Mouse (Mus musculus) fibroblast of lung, adult 2 months (primary cell): Measurements from ENCODE around the gene Ccdc62.

Experiments used
- DNase-seq: peaks from one replicate; pipeline ENCODE4 v3.0.0-alpha.2; 2011; ENCODE audit warnings: low read depth

Gene Ccdc62

DNA sequence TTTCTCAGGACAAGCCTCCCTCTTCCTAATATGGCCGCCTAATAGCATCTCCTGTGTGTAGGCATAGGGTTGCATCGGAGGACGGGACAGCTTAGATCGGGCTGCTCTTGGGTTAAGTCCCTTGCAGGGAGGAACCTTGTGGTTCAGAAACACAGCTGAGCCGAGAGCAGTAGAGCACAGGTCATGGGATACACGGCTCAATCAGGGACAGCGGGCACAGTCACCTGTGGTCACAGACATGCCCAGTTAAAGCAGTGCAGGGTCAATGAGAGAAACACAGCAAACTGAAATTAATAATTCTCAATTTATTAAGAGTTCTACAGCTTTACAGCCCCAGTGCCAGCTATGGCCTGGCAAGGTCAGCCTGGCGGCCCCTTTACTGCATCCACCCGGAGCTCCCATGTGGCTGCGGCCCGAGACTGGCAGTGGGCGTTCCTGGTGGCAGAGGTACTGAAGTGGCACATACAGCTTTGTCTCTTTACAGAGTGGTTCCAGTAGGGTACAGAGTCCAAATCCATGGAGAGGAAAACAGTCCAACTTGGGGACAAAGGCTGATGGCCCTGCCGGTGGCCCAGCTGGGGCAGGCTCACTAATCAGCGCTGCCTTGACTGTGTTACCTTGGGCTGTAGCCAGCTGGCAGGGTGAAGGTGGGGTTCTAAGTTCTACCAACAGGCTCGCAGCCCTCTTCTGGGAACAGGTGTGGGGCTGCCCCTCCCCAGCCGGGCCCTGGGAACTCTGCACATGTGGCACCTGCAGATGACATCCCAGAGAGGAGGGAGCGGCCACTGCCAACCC is 74.1 kb downstream of the Ccdc62 start:
- DNase-seq, result no peak

DNA sequence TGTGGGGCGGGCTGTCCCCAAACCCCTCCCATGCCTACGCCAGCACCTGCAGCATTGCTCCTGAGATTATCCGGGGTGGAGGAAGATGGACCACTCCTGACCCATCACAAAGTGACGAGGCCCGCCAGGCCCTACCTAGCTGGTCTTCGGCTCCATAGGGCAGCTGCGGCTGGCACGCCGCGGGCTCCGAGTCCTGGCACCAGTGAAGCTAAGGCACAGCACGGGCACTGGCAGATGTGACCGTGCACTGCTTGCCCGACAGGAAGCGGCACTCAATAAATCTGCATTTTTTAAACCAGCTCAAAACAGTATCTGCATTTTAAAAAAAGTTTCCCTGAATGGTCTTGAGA is 74.6 kb downstream of the Ccdc62 start:
- DNase-seq, result no peak

DNA sequence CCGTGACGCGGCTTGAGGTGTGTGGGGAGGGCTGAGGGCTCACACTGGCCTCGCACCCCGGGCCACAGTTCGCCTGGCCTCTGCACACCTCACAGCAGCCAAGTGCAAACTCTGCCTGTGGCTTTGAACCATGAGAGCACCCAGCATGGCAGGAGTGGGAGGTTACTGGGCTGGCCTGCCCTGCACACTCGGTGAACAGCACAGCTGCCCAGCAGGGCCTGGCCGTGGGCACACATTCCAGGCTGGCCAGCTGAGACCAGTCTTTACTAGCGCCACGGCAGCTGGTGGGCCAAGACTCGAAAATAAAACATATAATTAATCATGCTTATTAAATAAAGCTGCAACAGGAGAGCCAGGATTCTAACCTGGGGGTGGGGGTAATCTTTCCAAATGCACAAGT is 75.1 kb downstream of the Ccdc62 start:
- no peak for DNase-seq

DNA sequence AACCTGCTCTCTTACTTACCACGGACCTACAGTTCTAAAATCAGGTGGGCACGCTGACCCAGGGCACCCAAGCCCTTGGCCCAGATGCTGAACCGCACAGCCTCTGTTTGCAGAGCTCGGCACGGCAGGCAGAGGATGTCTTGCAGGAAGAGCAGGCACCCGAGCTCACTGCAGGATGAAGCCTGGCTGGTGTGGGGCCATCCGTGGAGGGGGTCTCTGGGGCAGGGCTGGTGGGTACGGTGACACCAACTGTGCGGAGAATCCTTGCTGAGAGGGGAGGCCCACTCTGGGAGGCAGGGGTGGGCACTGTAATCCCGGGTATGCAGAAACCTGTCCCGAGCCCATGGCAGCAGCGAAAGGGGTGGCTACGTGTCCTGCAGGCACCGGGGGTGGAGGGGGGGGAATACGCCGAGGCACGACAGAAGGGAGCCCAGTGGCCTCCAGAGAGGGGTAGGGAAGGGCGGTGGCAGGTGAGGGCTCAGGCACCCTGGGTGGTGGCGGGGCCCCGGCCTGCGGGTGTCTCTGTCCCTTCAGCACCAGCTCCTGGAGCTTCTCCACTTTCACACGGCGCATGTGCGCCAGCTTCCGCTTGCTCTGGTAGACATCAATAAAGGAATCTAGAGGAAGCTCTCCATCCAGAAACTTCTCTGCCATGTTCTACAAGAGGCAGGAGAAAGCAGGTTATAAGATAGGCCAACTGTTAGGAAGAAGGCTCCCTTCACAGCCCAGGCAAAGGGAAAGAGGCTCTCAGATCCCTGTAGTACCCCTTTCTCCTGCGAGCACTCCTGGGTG is 75.8 kb downstream of the Ccdc62 start:
- no peak for DNase-seq

DNA sequence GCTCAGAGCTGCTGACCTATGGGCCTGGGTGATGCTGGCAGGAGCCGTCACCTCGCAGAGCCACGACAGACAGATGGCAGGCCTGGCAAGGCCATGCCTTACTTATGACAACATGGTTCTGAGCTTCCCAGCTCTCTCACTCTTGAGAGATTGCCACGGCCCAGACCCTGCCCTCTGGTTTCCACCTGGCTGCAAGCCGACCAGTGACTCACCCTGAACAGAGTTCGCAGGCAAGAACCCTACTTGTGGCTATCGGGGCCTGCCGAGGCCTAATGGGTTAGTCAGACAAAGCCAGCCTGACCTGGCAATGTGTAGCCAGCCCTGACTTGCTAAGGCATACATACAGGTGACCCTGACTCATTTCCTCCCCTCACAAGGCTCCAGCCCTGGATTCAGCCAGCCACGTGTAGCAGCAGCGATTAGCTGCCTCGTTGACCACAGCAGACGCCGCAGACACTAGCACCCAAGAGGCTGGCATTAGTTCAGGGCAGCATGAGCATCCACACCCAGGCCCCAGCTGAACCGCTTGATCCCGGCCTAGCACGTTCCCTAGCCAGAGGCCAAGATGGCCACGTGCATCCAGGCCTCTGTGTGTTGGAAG is 76.5 kb downstream of the Ccdc62 start:
- peak; percentile 100 for DNase-seq

DNA sequence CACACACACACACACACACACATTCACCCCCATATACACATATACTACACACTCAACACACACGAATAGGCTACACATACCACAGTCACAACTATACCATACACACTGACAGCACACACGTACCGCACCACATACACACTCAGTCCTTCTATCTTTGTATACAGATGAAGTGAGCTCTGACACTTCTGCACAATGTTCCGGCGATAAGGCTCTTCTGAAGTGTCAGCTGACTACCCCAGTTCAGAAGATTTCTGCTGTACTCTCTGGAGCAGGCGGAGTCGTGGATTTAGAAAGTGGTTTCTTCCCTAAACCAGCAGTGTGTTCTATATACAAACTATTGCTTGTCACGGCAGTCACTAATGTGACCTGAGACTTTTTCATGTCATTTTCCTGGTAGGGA is 79.6 kb downstream of the Ccdc62 start:
- DNase-seq, result no peak

DNA sequence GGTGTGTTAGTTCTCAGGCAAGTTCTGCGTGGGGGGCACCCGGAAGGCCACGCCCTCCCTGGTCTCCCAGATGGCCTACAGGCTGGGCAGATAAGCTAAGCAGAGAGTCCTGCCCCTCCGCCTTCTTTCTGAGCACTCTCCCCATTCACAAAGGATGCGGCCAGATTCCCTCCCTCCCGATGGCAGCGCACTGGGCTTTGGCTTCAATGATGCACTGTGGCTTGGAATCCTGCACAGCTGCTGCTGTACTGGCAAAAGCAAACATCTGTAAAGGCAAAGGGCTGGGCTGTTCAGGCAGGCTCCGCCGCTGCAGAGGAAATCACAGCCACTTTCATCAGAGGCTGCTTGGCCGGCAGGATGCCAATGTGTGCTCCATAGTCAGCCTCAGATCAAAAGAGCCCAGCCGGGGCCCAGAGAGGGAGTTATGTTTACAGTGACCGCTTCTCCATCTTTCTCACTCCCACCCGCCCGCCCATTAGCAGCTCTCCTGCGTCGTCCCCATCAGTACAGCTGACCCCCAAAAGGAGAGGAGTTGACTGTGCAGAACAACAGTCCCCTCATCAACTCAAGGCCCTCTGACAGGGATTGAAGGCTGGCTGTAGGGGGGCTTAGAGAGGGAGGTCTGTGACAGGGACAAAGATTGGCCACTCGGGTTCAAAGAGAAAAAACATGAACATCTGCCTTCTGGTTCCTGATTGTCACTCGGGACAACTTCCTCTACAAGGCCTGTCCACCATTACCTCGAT is 80.6 kb downstream of the Ccdc62 start:
- DNase-seq, result no peak

DNA sequence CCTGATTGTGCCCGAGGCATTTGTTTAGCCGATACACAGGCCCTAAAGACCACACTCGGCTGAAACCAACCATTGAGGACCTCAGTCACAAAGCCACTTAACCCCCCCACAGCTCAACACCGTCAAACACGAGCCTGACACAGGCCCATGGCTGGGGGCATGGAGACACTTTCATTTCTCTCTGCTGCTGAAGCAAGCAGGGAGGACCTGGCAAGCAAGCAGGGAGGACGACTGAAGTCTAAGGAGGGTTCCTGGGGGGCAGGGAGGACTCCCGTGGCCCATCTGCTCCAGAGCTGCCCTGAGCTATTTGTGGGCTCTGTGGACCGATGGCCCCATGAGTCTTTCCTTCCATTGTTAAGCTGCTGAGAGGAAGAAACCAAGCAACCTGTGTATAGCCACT is 81.4 kb downstream of the Ccdc62 start:
- DNase-seq, result no peak

DNA sequence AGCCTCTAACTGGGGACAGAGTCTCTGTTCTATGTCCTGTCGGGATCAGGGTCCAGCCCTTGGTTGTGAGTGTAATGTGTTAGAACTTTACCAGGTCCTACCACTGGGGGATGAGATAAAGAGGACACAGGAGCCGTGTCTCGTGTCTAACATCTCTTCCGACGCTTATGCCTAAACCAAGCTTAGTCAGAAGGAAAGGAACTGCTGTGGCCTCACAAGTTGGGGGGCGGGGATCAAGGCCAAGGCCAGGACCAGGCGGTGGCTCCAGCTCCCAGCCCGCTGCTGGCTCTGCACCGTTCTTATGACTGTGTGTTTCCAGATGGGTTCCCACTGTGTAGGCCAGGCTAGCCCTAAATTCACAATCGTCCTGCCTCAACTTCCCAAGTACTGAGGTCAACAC is 82.4 kb downstream of the Ccdc62 start:
- DNase-seq, result no peak

DNA sequence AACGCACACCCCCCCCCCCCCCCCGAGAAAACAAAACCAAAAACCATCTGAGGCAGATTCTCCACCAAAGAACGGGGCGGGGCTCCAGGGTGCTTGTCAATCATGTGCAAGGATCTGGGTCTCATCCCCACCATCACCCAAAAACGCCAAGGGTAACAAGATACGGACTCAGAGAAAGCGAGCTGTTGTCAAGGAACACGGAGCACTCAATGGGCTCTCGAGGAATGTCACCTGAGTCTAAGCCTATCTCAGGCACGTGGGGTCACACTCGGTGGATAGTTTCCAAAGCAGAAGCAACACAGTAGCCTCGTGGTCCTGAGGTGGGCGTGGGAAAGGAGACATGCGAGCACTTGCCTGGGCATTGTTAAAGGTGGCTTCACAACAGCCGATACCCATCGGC is 83.3 kb downstream of the Ccdc62 start:
- DNase-seq, result no peak

DNA sequence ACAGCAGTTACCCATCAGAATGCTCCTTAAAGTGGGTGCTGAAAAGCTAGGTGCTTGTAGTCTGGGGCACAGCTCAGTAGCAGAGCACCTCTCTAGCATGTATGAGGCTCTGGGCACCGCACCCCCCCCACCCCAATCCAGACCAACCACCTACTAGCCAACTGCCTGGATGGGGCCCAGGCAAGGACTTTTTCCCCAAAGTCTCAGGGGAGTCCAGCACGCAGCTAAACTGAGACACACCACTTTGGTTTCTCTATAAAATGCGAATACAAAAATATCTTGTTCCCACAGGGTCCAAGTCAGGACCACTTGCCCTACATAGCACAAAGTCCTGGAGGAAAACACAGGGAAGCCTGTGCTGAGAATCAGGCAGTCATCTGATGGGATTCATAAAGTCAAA is 83.7 kb downstream of the Ccdc62 start:
- DNase-seq, result no peak

DNA sequence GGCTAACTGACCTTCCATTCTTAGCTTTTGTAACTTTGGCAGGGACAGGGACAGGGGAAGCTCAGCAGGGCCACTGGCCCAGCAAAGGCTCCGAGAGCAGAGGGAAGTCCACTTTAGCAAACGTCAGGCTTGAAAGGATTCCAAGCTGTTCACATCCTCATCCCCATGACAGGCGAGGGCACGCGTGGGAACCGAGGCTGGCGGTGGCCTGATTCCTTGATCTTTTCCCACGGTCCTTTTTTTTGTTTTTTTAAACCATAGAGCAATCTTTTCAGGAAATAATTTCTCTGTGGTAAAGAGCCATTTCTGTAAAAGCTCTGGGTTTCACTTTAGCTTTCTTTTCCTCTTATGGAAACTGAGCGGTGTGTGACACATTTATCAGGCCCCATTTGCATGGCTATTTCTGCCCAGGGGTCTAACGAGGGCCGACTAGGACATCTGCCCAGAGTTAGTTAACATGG is 84.3 kb downstream of the Ccdc62 start:
- DNase-seq, result no peak

DNA sequence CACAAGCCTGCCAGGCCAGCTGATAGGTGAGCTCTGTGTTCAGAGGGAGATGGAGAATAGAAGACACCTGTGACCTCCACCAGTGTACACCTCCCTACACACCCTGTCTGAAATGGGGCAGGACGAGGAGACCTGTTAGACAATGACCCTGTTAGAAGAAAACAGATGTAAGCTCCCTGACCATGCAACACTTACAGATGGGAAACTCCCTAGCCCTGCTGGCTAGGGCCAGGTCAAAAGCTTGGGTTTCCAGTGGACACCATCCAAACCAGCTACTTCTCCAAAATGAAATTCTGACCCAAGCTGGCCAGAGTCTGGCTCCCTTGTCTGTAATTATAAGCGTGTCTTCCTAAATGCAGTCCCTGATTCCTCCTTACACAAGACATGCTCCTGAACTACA is 85.2 kb downstream of the Ccdc62 start:
- no peak for DNase-seq

DNA sequence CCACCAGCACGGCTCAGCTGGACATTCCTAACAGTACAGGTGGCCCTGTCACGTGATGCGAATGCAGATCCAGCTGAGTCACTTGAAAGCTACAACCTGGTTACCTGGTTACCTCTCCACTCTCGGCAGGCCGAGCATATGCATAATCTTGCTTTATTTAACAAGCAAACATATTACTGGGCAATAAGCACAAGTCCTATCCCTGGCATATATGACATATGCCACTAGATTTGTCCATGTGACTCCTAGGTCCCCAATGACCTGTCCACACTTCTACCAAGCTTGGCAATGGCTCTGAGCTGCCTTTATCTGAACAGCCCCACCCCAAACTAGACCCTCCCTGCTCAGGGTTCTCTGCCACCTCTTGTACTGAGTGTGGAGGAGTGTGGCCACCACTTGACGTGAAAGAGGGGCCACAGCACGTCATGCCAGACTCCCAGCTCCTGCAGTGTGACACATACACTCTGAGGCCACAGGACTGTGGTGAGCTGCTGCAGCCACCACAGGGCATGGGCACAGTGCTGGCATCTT is 85.9 kb downstream of the Ccdc62 start:
- DNase-seq, result no peak

DNA sequence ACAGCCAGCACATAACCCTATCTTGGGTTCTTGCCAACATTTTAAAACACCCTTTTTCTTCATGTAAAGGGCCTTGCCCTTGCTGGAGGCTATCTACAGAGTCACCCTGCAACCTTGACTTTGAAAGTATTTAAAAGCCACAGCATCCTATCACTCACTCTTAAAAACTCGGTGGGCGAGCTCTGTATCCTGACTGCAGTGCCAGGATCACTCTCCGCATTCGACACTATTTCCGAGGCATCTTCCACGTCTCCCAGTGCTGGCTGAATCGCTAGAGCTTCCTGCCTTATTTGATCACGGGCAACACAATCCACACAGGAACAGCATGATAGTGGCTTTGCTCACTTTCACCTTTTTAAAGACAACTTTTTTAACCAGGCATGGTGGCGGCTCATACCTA is 87.5 kb downstream of the Ccdc62 start:
- DNase-seq, result no peak

DNA sequence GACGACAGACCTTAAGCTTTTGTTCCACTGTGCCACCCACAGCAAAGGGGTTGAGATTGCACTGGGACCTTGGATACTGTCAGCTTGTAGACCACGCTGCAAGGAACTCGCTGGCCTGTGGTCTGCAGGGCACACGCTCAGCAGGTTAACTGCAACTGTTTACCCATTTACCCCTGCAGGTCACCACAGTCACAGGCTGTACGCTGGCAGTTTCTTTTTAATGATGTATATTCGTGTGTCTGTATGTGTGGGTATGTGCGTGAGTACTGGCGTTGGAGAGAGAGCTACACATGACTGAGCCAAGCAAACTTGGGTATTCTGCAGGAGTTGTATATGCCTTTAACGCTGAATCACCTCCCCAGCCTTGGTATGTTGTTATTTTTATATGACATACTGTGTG is 88.2 kb downstream of the Ccdc62 start:
- no peak for DNase-seq
